Mouse (Mus musculus) urinary bladder, postnatal 4 days (tissue): ENCODE results near the gene Olfr18.
"Not testable (repeated sequence)": the region's sequence is repeated elsewhere in the genome, so short reads cannot be mapped to it uniquely, and the experiment has no call there.

ENCODE experiments used
- DNase-seq, 2 experiments: peaks; one replicate each; pipeline ENCODE4 v3.0.0; 2021 to 2022; ENCODE audit warnings: low spot score in 2 of 2

Gene Olfr18

DNA sequence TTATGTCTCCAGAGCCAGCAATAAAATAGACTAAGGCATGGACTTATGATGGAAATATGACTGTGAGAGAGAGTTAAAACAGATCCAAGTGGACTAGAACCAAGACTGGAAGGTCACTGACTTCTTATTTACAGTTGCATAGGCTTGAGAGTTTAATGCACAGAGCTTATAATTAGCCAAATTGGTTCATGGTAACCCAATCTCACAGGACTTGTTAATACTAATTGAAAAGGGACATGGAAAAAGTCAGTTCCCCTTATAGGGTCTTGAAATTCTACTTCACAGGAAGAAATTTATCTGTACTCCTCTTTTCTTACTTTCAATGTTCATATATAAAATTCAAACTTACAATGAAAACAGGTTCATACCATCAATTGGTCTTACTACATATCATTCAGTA lies at the start of gene Olfr18:
TSS of gene Olfr18 (minus strand) at position 101 of the 400 bp plus-strand sequence.
- DNase-seq, result no peak

DNA sequence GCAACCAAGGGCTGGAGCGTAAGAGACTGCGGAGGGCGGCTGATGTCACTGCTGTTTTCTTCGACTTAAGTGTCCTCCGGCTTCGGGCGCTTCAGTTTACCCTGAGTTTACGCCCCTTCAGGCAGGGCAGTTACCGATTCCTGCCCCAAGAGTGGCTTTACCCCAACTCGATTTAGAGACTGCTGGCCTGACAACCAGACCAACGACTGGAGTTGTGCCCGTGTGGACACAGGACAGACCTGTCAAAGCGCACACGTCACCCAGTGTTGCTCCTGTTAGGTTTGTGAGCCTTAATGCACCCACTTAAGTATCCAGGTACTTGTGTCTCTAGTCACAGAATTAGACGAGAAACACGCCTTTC lies 49.4 kb upstream of the Olfr18 start:
- no peak for DNase-seq

DNA sequence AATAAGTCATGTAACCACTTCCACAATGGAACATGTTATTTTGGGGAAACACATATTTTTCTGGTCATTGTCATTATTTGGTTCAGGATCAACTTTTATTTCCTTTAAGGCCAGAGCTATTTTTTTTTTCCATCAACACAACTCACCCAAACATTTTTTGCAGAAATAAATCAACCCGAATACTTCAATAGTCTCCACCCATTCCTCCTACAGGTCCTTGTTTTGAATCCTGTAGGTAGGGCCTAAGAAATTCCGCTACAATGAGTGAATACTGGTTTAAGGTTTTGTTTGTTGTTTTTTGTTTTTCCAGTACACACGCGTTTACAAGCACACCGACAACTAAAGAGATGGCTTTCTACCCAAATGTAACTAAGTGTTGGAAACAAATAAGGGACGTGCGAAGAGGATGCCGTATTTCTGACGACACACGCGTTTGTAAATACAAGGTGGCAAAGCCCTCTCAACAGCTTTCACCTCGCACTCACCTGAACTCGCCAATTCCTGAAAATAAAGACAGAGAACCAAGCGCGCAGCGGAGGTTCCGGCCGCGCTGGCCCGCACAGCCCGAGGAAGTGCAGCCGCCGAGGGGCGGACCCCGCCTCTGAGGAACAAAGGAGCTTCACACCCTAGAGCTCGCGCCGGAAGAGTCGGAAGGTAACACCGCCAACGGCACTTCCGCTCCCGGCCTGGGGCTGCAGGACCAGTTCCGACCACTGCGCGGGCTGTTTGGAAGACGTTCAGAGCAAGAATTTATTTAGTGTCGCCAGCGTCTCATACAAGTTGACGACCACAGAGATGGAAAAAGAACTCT lies 48.8 kb upstream of the Olfr18 start, which contains the start of gene Zfp560:
TSS of gene Zfp560 (minus strand) at position 646 of the 811 bp plus-strand sequence.
- DNase-seq, result peak; percentile 86 to 91

- no peak for DNase-seq
These were observed 47.8 kb upstream of the Olfr18 start for GRCm38 (mm10) chr9:20383659-20384058.

- no peak for DNase-seq
These were observed 38.8 kb upstream of the Olfr18 start for GRCm38 (mm10) chr9:20374712-20375111.

GRCm38 (mm10) chr9:20367311-20367710 lies 31.4 kb upstream of the Olfr18 start:
- DNase-seq, result no peak

DNA sequence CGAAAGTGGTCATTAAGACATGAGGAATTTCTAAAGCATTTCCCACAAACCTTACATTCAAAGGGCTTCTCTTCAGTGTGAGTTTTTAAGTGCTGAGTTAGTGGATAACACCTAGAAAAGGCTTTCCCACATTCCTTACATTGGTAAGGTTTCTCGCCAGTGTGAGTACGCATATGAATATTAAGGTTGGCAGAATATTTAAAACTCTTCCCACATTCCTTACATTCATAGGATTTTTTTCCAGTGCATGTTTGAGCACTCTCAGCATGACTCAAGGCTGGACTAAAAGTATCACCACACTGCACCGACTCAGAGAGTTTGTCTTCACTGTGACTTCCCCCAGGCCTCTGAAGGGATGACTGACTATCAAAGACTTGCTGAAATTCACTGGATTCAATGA lies 12.6 kb upstream of the Olfr18 start:
- no peak for DNase-seq

DNA sequence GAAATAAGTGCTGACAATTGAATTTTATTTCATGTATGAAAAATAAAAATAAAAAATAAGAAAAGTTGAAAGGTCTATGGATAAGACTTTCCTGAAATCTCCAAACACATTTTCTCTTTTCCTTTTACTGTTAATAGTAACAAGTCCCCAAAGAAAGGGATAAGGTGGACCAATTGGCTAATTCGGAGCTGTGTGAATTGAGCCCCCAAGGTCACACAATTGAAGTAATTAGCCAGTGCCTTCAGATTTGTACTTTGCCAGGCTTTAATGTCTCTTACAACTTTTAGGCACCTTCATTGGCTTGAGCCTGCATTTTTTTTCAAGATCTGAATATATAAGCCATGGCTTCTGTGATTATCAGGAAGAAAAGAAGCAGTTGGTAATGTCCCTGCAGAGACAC lies 37.7 kb downstream of the Olfr18 start, which contains the start of gene Olfr873:
TSS of gene Olfr873 (plus strand) at position 301 of the 400 bp plus-strand sequence.
- DNase-seq, result no peak

- DNase-seq, result not testable (repeated sequence)
These were observed 40.3 kb downstream of the Olfr18 start for GRCm38 (mm10) chr9:20295562-20295961.

GRCm38 (mm10) chr9:20282051-20282450 lies 53.8 kb downstream of the Olfr18 start, which contains the start of gene Olfr39:
TSS of gene Olfr39 (plus strand) at chr9:20282351.
- DNase-seq, result no peak
